Mouse (Mus musculus): Measurements from ENCODE around the gene Upk3bl.

GRCm38 (mm10) chr5:136025712-136026111 is 28.6 kb upstream of the Upk3bl start:
- no peak for TF ChIP-seq TAL1 (IDR thresholded peaks at IDR 0.05; ENCODE audit: low read length)
- no peak for TF ChIP-seq GATA1 (IDR thresholded peaks at IDR 0.05; ENCODE audit: low read length)
